Mouse (Mus musculus): Measurements from ENCODE around the gene Slc38a2.

The Slc38a2 gene

DNA sequence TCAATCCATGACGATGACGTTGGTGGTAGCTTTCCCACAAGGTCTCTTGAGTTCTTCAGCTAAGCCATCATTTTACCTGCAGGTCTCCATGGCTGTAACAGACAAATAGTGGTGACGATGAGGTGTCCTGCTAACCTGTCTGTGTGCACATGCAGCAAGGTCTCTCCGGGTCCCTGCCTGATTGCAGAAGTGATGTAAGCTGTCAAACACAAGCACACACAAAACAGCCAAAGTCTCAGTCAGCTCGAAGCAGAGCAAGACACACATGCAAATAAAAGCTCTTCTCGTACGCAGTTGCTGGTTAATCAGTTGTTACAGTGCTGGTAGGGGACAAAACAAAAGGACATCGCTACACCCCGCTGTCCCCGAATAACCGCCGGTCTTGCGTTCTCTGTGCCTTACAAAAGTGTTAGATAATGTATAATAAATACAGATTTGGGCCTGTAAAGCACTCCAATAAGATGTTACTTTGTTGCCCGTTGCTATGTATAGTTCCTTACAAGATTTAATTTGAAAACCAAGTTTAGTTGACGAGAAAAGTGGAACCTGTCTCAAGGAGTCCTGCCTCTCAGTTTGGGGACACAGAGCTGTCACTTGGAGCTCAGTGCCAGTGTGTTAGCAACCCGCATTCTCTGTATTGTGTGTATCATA is 43.2 kb upstream of the Slc38a2 start:
- H3K4me3 ChIP-seq (replicated peaks; ENCODE audit: low read length) = no peak overlapping the region
- peaks cover 5% of the 10 kb centered on the region; the same call in 1 of the 2 replicates for H3K27me3 ChIP-seq (ENCODE audit: insufficient read depth, low read length)
- H3K36me3 ChIP-seq (ENCODE audit: insufficient read depth, low read length) = no peaks in the 10 kb centered on the region
- no peaks in the 10 kb centered on the region for H3K9me3 ChIP-seq (ENCODE audit: low read length)
- TF ChIP-seq POU5F1 (IDR thresholded peaks at IDR 0.05; ENCODE audit: borderline replicate concordance, low read length) = no peak
- no peak for TF ChIP-seq NANOG (IDR thresholded peaks at IDR 0.05; ENCODE audit: borderline replicate concordance, low read length)
- no peak for TF ChIP-seq CTCF (conservative IDR thresholded peaks at IDR 0.05; ENCODE audit: low read length)
- H3K4me1 ChIP-seq (replicated peaks; ENCODE audit: low read depth, low read length) = peaks cover 15% of the 10 kb centered on the region

DNA sequence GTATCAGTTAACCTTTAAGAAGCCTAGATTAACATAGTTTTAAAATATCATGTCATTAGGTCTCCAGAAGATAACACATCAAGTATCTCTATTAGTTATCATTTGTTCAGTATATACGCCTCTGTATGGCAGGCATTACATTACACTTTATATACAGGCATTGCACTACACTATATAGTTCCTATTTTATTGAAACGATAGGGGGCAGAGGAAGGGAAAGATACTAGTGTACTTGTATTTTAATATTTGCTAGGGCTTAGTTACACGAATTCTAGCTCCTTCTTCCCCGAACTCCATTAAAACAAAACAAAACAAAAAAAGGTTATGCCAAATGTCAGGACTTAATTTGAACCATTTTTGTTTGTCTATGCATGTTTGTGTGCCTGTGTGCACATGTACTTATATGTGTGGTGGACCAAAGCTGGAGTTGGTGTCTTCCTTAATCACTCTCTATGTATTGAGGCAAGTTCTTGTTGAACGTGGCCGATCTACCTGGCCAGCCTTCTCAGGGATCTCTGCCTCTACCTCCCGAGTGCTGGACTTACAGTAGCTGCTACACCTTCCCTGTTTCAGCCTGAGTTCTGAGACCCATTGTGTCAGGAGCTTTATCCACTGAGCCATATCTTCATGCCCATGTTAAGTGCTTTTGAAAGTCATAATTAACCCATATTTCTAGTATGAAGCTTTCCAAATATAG is 41.5 kb upstream of the Slc38a2 start:
- peaks cover 5% of the 10 kb centered on the region; the same call in 1 of the 2 replicates for H3K27me3 ChIP-seq (ENCODE audit: insufficient read depth, low read length)
- H3K36me3 ChIP-seq (ENCODE audit: insufficient read depth, low read length) = no peaks in the 10 kb centered on the region
- TF ChIP-seq POU5F1 (IDR thresholded peaks at IDR 0.05; ENCODE audit: borderline replicate concordance, low read length) = no peak
- no peak for TF ChIP-seq NANOG (IDR thresholded peaks at IDR 0.05; ENCODE audit: borderline replicate concordance, low read length)
- no peak for TF ChIP-seq CTCF (conservative IDR thresholded peaks at IDR 0.05; ENCODE audit: low read length)
- H3K9me3 ChIP-seq (ENCODE audit: low read length) = no peaks in the 10 kb centered on the region
- H3K4me1 ChIP-seq (replicated peaks; ENCODE audit: low read depth, low read length) = peaks cover 19% of the 10 kb centered on the region
- no peak overlapping the region for H3K4me3 ChIP-seq (replicated peaks; ENCODE audit: low read length)

DNA sequence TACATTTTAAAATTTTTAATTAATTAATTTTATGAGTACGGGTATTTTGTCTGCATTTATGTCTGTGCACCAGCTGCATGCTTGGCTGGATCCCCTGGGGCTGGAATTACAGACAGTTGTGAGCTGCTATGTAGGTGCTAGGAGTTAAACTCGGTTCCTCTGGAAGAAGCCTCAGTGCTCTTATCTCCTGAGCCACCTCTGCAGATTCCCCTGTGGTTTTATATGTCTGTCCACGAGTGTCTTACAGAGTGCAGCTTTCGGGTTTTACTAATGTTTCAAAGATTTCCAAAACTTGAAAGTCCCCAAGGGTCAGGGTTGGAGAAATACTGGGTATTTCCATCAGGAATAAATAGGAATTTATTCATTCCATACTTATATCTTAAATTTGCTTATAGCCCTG is 40.6 kb upstream of the Slc38a2 start:
- Histone ChIP-seq H3K9me3 (ENCODE audit: low read length) (no peaks in the 10 kb centered on the region), H3K27me3 (ENCODE audit: insufficient read depth, low read length) (peaks cover 5% of the 10 kb centered on the region; the same call in 1 of the 2 replicates), H3K4me1 (replicated peaks; ENCODE audit: low read depth, low read length) (peaks cover 24% of the 10 kb centered on the region), H3K36me3 (ENCODE audit: insufficient read depth, low read length) (no peaks in the 10 kb centered on the region), H3K4me3 (replicated peaks; ENCODE audit: low read length) (no peak overlapping the region)
- no peak for TF ChIP-seq CTCF (conservative IDR thresholded peaks at IDR 0.05; ENCODE audit: low read length)
- no peak for TF ChIP-seq POU5F1 (IDR thresholded peaks at IDR 0.05; ENCODE audit: borderline replicate concordance, low read length)
- TF ChIP-seq NANOG (IDR thresholded peaks at IDR 0.05; ENCODE audit: borderline replicate concordance, low read length) = no peak

DNA sequence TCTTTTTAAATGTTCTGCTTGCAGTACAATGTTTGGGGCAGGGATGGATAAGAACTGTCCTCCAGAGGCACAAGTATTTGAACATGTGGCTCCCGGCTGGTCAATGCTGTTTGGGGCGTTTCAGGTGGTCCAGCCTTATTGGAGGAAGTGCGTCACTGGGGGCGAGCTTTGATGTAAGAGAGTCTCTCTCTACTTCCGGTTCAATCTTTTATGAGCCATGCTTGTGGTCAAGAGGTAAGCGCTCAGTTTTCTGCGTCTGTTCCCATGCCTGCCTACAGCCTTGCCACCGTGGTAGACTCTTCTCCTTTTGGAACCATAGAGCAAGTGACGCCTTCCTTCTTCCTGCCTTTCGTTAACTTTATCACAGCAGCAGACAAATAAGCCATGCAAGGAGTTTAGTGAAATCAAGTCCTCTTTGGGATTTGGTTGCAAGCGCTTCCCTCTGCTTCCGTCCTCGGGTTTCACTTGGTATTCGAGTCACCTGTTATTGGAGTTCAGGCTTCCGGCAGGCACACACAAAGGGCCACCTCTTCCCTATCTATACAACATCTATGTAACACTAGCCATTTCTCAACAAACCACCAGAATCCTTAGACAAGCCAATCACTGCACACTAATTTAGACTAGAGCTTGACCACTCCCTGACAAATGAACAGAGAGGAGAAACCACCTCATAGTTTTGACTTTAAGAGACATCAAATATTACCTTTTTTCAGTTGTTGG is 37.3 kb upstream of the Slc38a2 start:
- Histone ChIP-seq H3K27me3 (ENCODE audit: insufficient read depth, low read length) (peaks cover 12% of the 10 kb centered on the region; the same call in 1 of the 2 replicates), H3K36me3 (ENCODE audit: insufficient read depth, low read length) (no peaks in the 10 kb centered on the region), H3K4me3 (replicated peaks; ENCODE audit: low read length) (no peak overlapping the region), H3K9me3 (ENCODE audit: low read length) (no peaks in the 10 kb centered on the region), H3K4me1 (replicated peaks; ENCODE audit: low read depth, low read length) (peaks cover 9% of the 10 kb centered on the region)
- TF ChIP-seq CTCF (conservative IDR thresholded peaks at IDR 0.05; ENCODE audit: low read length) = no peak
- no peak for TF ChIP-seq POU5F1 (IDR thresholded peaks at IDR 0.05; ENCODE audit: borderline replicate concordance, low read length)
- TF ChIP-seq NANOG (IDR thresholded peaks at IDR 0.05; ENCODE audit: borderline replicate concordance, low read length) = no peak

- H3K9me3 ChIP-seq (ENCODE audit: low read length) = no peaks in the 10 kb centered on the region
- no peak overlapping the region for H3K4me3 ChIP-seq (replicated peaks; ENCODE audit: low read length)
- peaks cover 9% of the 10 kb centered on the region for H3K4me1 ChIP-seq (replicated peaks; ENCODE audit: low read depth, low read length)
- H3K27me3 ChIP-seq (ENCODE audit: insufficient read depth, low read length) = peaks cover 14% of the 10 kb centered on the region; the same call in 1 of the 2 replicates
- no peaks in the 10 kb centered on the region for H3K36me3 ChIP-seq (ENCODE audit: insufficient read depth, low read length)
- TF ChIP-seq NANOG (IDR thresholded peaks at IDR 0.05; ENCODE audit: borderline replicate concordance, low read length) (no peak), CTCF (conservative IDR thresholded peaks at IDR 0.05; ENCODE audit: low read length) (no peak), POU5F1 (IDR thresholded peaks at IDR 0.05; ENCODE audit: borderline replicate concordance, low read length) (no peak)
Measured at GRCm38 (mm10) chr15:96735562-96736160, 36.1 kb upstream of the Slc38a2 start.

GRCm38 (mm10) chr15:96734423-96734822 is 34.9 kb upstream of the Slc38a2 start:
- no peaks in the 10 kb centered on the region for H3K36me3 ChIP-seq (ENCODE audit: insufficient read depth, low read length)
- H3K4me1 ChIP-seq (replicated peaks; ENCODE audit: low read depth, low read length) = peaks cover 9% of the 10 kb centered on the region
- TF ChIP-seq NANOG (IDR thresholded peaks at IDR 0.05; ENCODE audit: borderline replicate concordance, low read length) = no peak
- no peak overlapping the region for H3K4me3 ChIP-seq (replicated peaks; ENCODE audit: low read length)
- H3K27me3 ChIP-seq (ENCODE audit: insufficient read depth, low read length) = peaks cover 14% of the 10 kb centered on the region; the same call in 1 of the 2 replicates
- H3K9me3 ChIP-seq (ENCODE audit: low read length) = no peaks in the 10 kb centered on the region

DNA sequence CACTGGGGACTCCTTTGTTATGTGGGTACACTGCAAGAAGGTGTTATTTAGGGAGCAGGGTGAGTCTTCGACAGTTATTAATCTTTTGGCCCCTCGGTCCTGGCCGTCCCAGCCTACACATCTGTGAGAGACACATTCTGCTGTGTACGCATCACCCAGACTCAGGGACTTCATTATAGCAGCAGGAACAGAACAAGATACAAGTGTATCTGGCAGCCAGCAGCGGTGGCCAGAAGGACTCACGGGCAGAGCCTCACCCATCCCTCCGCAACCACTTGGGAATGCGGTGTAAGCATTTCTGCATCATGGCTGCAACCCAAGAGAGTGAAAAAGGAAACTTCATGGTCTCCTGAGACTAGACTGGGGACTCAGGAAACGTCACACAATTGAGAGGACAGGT is 30.9 kb upstream of the Slc38a2 start:
- Histone ChIP-seq H3K4me1 (replicated peaks; ENCODE audit: low read depth, low read length) (peaks cover 12% of the 10 kb centered on the region), H3K27me3 (ENCODE audit: insufficient read depth, low read length) (peaks cover 8% of the 10 kb centered on the region; the same call in 1 of the 2 replicates), H3K4me3 (replicated peaks; ENCODE audit: low read length) (no peak overlapping the region), H3K9me3 (ENCODE audit: low read length) (no peaks in the 10 kb centered on the region), H3K36me3 (ENCODE audit: insufficient read depth, low read length) (no peaks in the 10 kb centered on the region)
- TF ChIP-seq NANOG (IDR thresholded peaks at IDR 0.05; ENCODE audit: borderline replicate concordance, low read length) = no peak
- no peak for TF ChIP-seq CTCF (conservative IDR thresholded peaks at IDR 0.05; ENCODE audit: low read length)
- TF ChIP-seq POU5F1 (IDR thresholded peaks at IDR 0.05; ENCODE audit: borderline replicate concordance, low read length) = no peak

DNA sequence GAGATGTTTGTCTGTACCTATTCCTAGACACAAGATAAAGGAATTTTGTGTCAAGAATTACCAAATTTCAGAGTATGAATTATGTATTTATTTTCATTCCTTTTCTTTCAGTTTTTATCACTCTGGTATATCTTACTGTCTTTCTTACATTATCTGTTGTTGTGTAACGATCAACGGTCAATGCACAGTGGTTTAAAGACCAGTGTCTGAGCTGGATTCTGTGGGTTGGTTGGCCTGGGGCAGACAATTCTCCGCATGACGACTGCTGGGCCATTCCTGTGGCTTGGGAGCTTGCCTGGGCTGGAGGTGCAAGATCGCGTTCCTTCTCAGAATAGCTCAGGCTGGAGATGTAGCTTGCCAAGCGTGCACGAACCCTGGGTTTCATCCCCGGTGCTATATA is 30.3 kb upstream of the Slc38a2 start:
- peaks cover 8% of the 10 kb centered on the region; the same call in 1 of the 2 replicates for H3K27me3 ChIP-seq (ENCODE audit: insufficient read depth, low read length)
- no peaks in the 10 kb centered on the region for H3K36me3 ChIP-seq (ENCODE audit: insufficient read depth, low read length)
- TF ChIP-seq CTCF (conservative IDR thresholded peaks at IDR 0.05; ENCODE audit: low read length) = no peak
- no peak for TF ChIP-seq POU5F1 (IDR thresholded peaks at IDR 0.05; ENCODE audit: borderline replicate concordance, low read length)
- no peak for TF ChIP-seq NANOG (IDR thresholded peaks at IDR 0.05; ENCODE audit: borderline replicate concordance, low read length)
- no peaks in the 10 kb centered on the region for H3K9me3 ChIP-seq (ENCODE audit: low read length)
- H3K4me1 ChIP-seq (replicated peaks; ENCODE audit: low read depth, low read length) = peaks cover 13% of the 10 kb centered on the region
- H3K4me3 ChIP-seq (replicated peaks; ENCODE audit: low read length) = no peak overlapping the region
